Mouse (Mus musculus): Measurements from ENCODE around the gene Npas1. TPM values are rescaled to one million over a fixed set of nuclear protein-coding genes. Genes with fewer than 3 reads are reported as not detected.

Gene Npas1
- total RNA-seq, 1 experiment: 0.22 TPM

- in situ Hi-C loops (cut with MboI; ENCODE audit: low sequenced_read_pairs in 2 of 2, unreplicated experiment in 2 of 2): no loop called here
- TF ChIP-seq MAFK (IDR thresholded peaks at IDR 0.05; ENCODE audit: insufficient read depth, low read depth, low read length): no peak
- no peak for TF ChIP-seq ZNF384 (IDR thresholded peaks at IDR 0.05; ENCODE audit: low read depth, low read length)
- TF ChIP-seq ZC3H11A (IDR thresholded peaks at IDR 0.05; ENCODE audit: borderline replicate concordance, low read depth, low read length): no peak
- TF ChIP-seq CHD2 (IDR thresholded peaks at IDR 0.05; ENCODE audit: low read depth, low read length): no peak
- TF ChIP-seq HCFC1 (IDR thresholded peaks at IDR 0.05; ENCODE audit: borderline replicate concordance, insufficient read depth, low read length): no peak
- Histone ChIP-seq H3K27ac (ENCODE audit: insufficient read depth, low read depth, low read length, poor library complexity, severe bottlenecking) (no peak overlapping the region), H3K36me3 (ENCODE audit: control insufficient read depth, insufficient read depth, low read length, poor library complexity, severe bottlenecking) (peaks cover 62% of the 10 kb centered on the region), H3K9me3 (ENCODE audit: control insufficient read depth, insufficient read depth, low read depth, low read length) (no peaks in the 10 kb centered on the region), H3K4me1 (ENCODE audit: control insufficient read depth in 2 of 2, insufficient read depth in 2 of 2, low read length in 2 of 2, poor library complexity in 1 of 2) (no peaks in the 10 kb centered on the region), H3K9ac (ENCODE audit: insufficient read depth, low read depth, low read length, poor library complexity, severe bottlenecking) (no peak overlapping the region), H3K4me3 (ENCODE audit: insufficient read depth in 1 of 2, low read depth in 1 of 2, low read length in 2 of 2, poor library complexity in 1 of 2, severe bottlenecking in 1 of 2) (no peak overlapping the region)
- DNase-seq (ENCODE audit: low read depth, low spot score): no peak
Measured at GRCm38 (mm10) chr7:16422222-16422856, 55.2 kb downstream of the Npas1 start.

- no peak for TF ChIP-seq MAFK (IDR thresholded peaks at IDR 0.05; ENCODE audit: insufficient read depth, low read depth, low read length)
- no peak for TF ChIP-seq CHD2 (IDR thresholded peaks at IDR 0.05; ENCODE audit: low read depth, low read length)
- no peak for TF ChIP-seq HCFC1 (IDR thresholded peaks at IDR 0.05; ENCODE audit: borderline replicate concordance, insufficient read depth, low read length)
- TF ChIP-seq ZNF384 (IDR thresholded peaks at IDR 0.05; ENCODE audit: low read depth, low read length): no peak
- TF ChIP-seq ZC3H11A (IDR thresholded peaks at IDR 0.05; ENCODE audit: borderline replicate concordance, low read depth, low read length): no peak
- peaks cover 0 to under 1% of the 10 kb centered on the region in 2 experiments; a peak in 1 of 4 replicates for H3K4me1 ChIP-seq (ENCODE audit: control insufficient read depth in 2 of 2, insufficient read depth in 2 of 2, low read length in 2 of 2, poor library complexity in 1 of 2)
- H3K27ac ChIP-seq (ENCODE audit: insufficient read depth, low read depth, low read length, poor library complexity, severe bottlenecking): no peak overlapping the region
- no peak for DNase-seq (ENCODE audit: low read depth, low spot score)
- H3K36me3 ChIP-seq (ENCODE audit: control insufficient read depth, insufficient read depth, low read length, poor library complexity, severe bottlenecking): peaks cover 61% of the 10 kb centered on the region
- no peak overlapping the region for H3K9ac ChIP-seq (ENCODE audit: insufficient read depth, low read depth, low read length, poor library complexity, severe bottlenecking)
- in situ Hi-C loops (cut with MboI; ENCODE audit: low sequenced_read_pairs in 2 of 2, unreplicated experiment in 2 of 2): no loop called here
- no peaks in the 10 kb centered on the region for H3K9me3 ChIP-seq (ENCODE audit: control insufficient read depth, insufficient read depth, low read depth, low read length)
- H3K4me3 ChIP-seq (ENCODE audit: insufficient read depth in 1 of 2, low read depth in 1 of 2, low read length in 2 of 2, poor library complexity in 1 of 2, severe bottlenecking in 1 of 2): no peak overlapping the region
Measured at GRCm38 (mm10) chr7:16420493-16421118, 56.9 kb downstream of the Npas1 start.

GRCm38 (mm10) chr7:16418713-16419112 lies 58.8 kb downstream of the Npas1 start:
- Histone ChIP-seq H3K36me3 (ENCODE audit: control insufficient read depth, insufficient read depth, low read length, poor library complexity, severe bottlenecking) (peaks cover 48% of the 10 kb centered on the region), H3K27ac (ENCODE audit: insufficient read depth, low read depth, low read length, poor library complexity, severe bottlenecking) (no peak overlapping the region), H3K4me3 (ENCODE audit: insufficient read depth in 1 of 2, low read depth in 1 of 2, low read length in 2 of 2, poor library complexity in 1 of 2, severe bottlenecking in 1 of 2) (no peak overlapping the region), H3K4me1 (ENCODE audit: control insufficient read depth in 2 of 2, insufficient read depth in 2 of 2, low read length in 2 of 2, poor library complexity in 1 of 2) (peaks cover 5 to 6% of the 10 kb centered on the region in 2 experiments; a peak in 2 of 4 replicates), H3K9me3 (ENCODE audit: control insufficient read depth, insufficient read depth, low read depth, low read length) (no peaks in the 10 kb centered on the region), H3K9ac (ENCODE audit: insufficient read depth, low read depth, low read length, poor library complexity, severe bottlenecking) (no peak overlapping the region)
- in situ Hi-C loops (cut with MboI; ENCODE audit: low sequenced_read_pairs in 2 of 2, unreplicated experiment in 2 of 2): no loop called here
- no peak for DNase-seq (ENCODE audit: low read depth, low spot score)
- TF ChIP-seq ZNF384 (IDR thresholded peaks at IDR 0.05; ENCODE audit: low read depth, low read length): no peak

DNA sequence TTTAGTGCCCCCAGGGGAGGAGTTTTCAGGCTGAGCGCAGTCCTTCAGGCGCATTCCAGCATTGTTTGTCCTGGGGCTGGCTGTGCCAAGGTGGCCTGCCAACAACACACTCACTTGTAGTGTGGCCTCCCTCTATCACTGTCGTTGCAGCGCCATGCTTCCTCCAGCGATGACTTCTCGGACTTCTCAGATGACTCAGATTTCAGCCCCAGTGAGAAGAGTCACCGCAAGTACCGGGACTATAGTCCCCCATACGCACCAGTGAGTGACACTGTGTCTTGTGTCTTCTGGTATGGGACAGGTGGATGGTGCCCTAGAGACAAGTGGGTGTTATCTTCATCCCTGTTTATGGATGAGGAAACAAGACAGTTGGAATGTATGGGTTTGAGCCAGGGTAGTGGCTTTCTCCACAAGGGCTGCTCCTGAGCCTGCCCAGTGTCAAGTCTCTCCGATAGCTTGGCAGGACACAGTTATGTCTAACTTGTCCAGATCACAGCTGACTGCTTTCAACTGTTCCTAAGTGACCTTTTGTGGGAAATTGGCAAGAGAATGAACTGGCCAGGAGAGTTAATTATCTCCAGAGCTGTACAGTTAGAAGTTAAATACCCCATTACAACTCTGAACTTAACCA lies 60.3 kb downstream of the Npas1 start:
- H3K27ac ChIP-seq (ENCODE audit: insufficient read depth, low read depth, low read length, poor library complexity, severe bottlenecking): no peak overlapping the region; the same call in 1 of the 2 replicates
- no peak overlapping the region for H3K4me3 ChIP-seq (ENCODE audit: insufficient read depth in 1 of 2, low read depth in 1 of 2, low read length in 2 of 2, poor library complexity in 1 of 2, severe bottlenecking in 1 of 2)
- no peaks in the 10 kb centered on the region for H3K9me3 ChIP-seq (ENCODE audit: control insufficient read depth, insufficient read depth, low read depth, low read length)
- H3K36me3 ChIP-seq (ENCODE audit: control insufficient read depth, insufficient read depth, low read length, poor library complexity, severe bottlenecking): peaks cover 45% of the 10 kb centered on the region
- TF ChIP-seq CHD2 (IDR thresholded peaks at IDR 0.05; ENCODE audit: low read depth, low read length): no peak
- TF ChIP-seq HCFC1 (IDR thresholded peaks at IDR 0.05; ENCODE audit: borderline replicate concordance, insufficient read depth, low read length): no peak
- no peak for TF ChIP-seq MAFK (IDR thresholded peaks at IDR 0.05; ENCODE audit: insufficient read depth, low read depth, low read length)
- TF ChIP-seq ZNF384 (IDR thresholded peaks at IDR 0.05; ENCODE audit: low read depth, low read length): no peak
- no peak for TF ChIP-seq ZC3H11A (IDR thresholded peaks at IDR 0.05; ENCODE audit: borderline replicate concordance, low read depth, low read length)
- H3K4me1 ChIP-seq (ENCODE audit: control insufficient read depth in 2 of 2, insufficient read depth in 2 of 2, low read length in 2 of 2, poor library complexity in 1 of 2): peaks cover 5 to 12% of the 10 kb centered on the region in 2 experiments; a peak in 2 of 4 replicates
- H3K9ac ChIP-seq (ENCODE audit: insufficient read depth, low read depth, low read length, poor library complexity, severe bottlenecking): no peak overlapping the region
- DNase-seq (ENCODE audit: low read depth, low spot score): no peak
- in situ Hi-C loops (cut with MboI; ENCODE audit: low sequenced_read_pairs in 2 of 2, unreplicated experiment in 2 of 2): no loop called here
